Mouse (Mus musculus): ENCODE results near the gene Gm21083. TPM values are rescaled to one million over a fixed set of nuclear protein-coding genes. Genes with fewer than 3 reads are reported as not detected.
"Not testable (repeated sequence)": the region's sequence is repeated elsewhere in the genome, so short reads cannot be mapped to it uniquely, and the experiment has no call there.

Gm21083 gene
- total RNA-seq (2021) = not detected
- long read RNA-seq = 0 reads

DNA sequence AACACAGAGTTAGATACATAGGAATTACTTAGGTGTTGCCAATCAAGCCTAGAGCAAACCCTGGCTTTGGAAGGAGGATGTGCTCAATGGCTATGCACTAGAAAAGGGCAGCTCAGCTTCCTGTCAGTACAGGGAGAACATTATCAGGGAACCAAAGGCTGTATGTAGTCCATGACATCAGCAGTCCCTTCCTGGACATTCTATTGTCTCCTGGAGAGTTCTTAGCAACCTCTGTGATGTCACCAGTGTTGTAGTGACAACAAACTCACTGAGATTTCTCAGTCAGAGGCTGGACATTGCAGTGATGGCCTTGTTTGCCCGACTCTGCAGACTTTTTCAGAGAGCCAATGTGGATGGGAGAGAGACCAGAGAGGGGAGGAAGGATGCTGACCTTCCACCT lies at the start of gene Gm21083:
Gene Gm21083 (plus strand): TSS at position 301 of the 400 bp plus-strand sequence.
- DNase-seq (ENCODE audit: low spot score in 2 of 2) = not testable (repeated sequence)

DNA sequence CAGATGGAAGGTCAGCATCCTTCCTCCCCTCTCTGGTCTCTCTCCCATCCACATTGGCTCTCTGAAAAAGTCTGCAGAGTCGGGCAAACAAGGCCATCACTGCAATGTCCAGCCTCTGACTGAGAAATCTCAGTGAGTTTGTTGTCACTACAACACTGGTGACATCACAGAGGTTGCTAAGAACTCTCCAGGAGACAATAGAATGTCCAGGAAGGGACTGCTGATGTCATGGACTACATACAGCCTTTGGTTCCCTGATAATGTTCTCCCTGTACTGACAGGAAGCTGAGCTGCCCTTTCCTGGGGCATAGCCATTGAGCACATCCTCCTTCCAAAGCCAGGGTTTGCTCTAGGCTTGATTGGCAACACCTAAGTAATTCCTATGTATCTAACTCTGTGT lies 48.0 kb upstream of the Gm21083 start, which contains the start of gene Gm21190:
Gene Gm21190 (minus strand): TSS at position 101 of the 400 bp plus-strand sequence.
- DNase-seq (ENCODE audit: low spot score in 2 of 2) = not testable (repeated sequence)

DNA sequence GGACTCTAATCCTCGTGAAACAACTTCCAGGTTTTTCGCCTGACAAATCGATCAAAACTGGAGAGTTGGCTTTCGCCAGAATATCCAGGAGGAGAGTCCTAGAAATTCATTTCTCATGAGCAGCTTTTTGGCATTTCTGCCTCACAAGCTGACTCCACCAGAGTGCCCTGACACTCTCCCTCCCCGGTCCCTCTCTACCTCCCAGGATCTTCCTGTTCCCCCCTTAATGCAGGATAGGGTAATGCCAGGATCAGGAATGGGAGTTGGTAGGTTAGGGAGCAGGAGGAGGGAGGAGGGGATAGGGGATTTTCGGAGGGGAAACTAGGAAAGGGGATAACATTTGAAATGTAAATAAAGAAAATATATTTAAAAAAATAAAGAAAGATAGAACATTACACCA lies 28.5 kb upstream of the Gm21083 start:
- DNase-seq (ENCODE audit: low spot score in 2 of 2) = not testable (repeated sequence)

DNA sequence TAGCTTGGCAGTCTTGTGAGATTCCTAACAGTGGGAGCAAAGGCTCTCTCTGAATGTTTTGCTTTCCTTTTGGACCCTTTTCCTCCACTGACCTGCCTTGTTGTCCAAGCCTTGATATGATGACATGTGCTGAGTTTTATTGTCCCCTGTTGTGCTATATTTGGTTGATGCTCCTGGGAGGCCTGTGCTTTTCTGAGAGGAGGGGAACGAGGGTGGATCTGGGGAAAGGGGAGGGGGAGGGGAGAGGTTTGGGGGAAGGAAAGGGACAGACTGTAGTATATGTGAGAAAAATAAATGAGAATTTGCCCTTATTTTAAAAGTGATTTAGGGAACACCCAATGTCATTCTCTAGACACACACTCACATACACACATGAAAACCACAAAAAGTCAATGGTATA lies 28.0 kb upstream of the Gm21083 start:
- not testable (repeated sequence) for DNase-seq (ENCODE audit: low spot score in 2 of 2)

DNA sequence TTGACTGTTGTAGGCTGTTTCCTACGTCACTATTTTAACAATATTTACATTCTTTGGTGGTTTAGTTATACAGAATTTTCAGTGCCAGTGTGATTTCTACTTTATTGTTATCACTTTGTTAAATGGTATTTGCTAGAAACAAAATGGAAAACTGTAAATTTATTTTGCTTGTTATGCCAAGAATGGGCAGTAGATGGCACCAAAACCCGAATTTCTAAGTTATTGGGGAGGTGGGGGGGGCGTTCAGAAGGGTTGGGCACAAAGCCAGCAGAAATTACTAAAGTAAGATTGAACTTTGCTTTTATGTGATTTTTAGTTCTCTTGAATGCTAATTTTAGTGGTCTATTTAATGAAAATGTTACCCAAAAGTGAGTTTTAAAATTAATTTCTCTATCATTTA lies 27.5 kb upstream of the Gm21083 start:
- DNase-seq (ENCODE audit: low spot score in 2 of 2) = not testable (repeated sequence)

DNA sequence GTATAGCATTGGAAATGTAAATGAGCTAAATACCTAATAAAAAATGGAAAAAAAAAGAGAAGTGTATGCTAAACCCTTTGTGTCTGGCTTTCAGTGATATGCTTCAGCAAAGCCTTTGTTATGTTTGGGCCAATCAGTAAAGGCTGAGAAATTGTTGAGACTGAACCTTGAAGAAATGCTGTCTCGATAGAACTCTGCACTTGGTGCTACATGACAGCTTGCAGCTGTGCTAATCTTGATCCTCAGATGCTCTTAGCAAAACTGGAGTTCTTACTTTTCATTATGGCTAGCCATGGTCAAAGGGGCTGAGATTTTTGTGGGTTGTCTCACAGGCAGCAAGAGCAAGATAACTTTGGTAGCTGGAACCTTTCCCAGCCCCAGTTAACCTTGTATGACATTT lies 18.5 kb upstream of the Gm21083 start:
- DNase-seq (ENCODE audit: low spot score in 2 of 2) = not testable (repeated sequence)

DNA sequence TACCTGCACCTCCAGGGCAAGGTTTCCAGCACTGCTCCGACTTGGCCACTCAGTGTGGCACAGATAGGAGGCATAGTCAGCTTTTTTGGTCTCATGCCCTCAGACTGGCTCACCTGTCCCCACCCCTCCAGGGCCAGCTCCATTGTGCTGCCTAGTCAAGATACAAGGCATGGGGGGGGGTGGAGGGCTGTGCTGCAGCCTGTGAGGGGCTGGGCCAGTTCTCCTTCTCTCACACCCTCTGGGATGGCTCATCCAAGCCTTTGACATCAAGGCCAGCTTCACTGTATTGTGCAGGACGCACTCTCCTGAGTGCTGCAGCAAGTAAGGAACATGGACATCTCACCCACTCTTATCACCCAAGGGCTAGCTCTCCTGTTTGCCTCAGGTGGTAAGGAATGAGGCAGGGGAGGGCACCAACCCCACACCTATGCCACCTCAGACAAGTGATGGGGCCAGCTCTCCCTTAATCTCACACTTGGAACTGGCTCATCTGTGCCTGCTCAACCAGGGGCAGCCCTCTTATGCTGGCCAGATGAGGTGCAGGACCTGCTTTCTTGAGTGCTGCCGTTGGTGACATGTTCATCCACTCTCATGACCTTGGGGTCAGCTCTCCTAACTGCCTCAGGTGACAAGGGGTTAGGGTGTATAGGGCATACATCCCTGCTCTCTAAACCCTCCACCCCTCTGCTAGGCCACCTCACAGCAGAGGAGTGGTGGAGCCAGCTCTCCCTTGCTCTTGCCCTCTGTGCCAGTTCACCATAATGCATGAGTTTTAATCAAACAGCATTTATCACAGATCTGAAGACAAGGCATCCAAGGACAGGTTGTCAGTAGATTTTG lies 15.5 kb upstream of the Gm21083 start:
- DNase-seq (ENCODE audit: low spot score in 2 of 2) = not testable (repeated sequence)

DNA sequence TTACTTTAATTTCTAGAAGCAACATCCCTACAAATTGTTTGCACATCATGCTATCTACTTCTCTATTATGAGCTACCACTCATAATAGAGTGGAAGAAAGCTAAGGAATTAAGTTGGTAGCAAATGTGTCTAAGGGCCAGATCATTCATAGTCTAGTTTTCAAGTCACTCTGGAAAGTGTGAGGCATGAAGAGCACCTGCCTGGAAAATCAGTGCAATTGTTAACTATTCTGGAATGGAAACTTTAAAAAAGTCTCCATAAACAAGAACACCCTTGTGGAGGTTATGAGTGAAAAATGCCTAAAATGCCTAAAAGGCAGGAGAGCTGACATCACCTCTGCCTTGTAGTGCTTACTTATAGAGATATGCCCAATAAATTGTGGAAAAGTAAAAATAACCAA lies 3.4 kb upstream of the Gm21083 start:
- not testable (repeated sequence) for DNase-seq (ENCODE audit: low spot score in 2 of 2)

DNA sequence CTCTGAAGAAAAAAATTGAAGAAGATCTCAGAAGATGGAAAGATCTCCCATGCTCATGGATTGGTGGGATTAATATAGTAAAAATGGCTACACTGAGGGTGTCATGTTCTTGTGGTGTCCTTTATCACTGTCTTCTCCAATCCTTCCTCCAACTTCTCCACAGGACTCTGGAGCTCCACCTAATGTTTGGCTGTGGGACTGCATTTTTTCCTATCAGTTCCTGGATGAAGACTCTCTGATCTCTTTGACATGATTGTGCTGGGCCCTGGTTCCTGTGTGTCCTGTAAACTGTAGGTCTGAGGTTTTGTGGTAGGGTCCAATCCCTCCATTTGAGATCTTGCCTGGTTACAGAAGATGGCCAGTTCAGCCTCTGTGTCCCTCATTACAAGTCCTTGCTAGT lies 9.2 kb downstream of the Gm21083 start:
- DNase-seq (ENCODE audit: low spot score in 2 of 2) = peak in 1 of 2 experiments; percentile 15

DNA sequence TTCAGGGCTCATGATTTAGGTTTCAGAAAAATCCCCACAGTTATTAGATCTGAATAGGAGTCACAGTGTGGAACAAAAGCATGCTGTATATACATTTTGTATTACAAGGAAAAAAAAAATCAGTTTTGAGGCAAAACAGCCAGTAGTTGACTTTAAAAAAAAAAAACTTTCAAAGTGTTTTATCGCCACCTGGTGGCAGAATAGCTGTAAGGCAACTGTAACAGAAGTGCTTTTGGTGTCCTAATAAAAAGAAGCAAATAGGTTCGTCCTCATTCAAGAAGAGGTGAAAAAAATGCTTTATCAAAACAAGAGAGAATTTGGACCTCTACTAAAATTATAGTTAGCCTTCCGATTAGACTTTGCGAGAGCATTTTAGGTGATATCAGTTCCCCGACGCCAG lies 11.2 kb downstream of the Gm21083 start:
- DNase-seq (ENCODE audit: low spot score in 2 of 2) = peak; percentile 14 to 22

DNA sequence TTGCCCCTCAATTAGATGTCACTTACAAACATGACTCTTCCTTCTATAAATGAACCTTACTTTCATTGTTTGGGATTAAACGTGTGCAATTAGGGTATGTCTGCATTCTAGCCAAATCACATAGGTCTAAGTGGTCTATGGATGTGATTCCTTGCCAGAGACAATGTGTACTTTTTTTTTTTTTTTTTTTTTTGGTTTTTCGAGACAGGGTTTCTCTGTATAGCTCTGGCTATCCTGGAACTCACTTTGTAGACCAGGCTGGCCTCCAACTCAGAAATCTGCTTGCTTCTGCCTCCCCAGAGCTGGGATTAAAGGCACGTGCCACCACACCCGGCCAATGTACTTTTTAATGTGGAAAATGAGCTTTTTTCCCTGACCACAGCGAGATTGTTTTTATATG lies 13.5 kb downstream of the Gm21083 start:
- not testable (repeated sequence) for DNase-seq (ENCODE audit: low spot score in 2 of 2)

DNA sequence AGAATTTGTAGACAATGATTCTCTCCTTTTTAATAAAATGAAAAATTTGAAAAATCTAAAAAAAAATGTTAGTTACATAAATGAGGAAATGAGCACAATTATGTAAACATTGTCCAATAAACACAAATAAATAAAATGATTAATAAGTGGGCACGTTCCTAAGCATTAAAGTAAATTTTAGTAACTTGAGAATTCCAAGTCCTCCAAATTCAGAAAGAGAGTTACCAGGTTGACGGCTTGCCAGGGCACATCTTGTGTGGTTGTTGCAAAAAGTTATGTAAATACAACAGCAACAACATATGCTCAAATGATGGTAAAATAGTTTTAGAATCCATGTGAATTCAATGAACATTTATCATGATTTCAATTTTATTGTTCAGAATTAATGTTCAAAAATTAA lies 14.4 kb downstream of the Gm21083 start:
- not testable (repeated sequence) for DNase-seq (ENCODE audit: low spot score in 2 of 2)

DNA sequence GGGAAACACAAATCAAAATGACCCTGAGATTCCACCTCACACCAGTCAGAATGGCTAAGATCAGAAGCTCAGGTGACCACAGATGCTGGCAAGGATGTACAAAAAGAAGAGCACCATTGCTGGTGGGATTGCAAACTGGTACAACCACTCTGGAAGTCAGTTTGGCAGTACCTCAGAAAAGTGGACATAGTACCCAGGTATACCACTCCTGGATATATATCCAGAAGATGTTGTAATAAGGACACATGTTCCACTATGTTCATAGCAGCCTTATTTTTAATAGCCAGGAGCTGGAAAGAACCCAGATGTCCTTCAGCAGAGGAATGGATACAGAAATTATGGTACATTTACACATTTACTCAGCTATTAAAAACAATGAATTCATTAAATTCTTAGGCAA lies 21.7 kb downstream of the Gm21083 start:
- DNase-seq (ENCODE audit: low spot score in 2 of 2) = not testable (repeated sequence)

DNA sequence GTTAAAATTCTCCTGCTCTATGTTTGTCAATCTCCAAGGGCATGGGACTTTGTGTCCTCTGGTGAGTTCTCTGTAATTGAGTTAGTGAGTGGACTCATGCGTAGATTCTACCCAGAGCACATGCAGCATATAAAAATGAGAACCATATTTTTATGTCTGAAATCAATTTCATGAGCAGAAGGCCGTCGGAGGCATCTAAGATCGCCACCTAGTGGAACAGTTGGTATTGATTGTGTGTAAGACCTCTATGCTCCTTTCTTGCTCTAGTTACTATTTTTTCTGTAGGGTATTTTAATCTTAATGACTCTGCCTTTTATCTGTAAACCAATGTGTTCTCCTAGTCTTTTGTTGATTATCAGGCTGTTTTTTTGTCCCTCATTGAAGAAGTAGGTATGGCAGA lies 23.2 kb downstream of the Gm21083 start:
- peak in 1 of 2 experiments; percentile 14 for DNase-seq (ENCODE audit: low spot score in 2 of 2)

DNA sequence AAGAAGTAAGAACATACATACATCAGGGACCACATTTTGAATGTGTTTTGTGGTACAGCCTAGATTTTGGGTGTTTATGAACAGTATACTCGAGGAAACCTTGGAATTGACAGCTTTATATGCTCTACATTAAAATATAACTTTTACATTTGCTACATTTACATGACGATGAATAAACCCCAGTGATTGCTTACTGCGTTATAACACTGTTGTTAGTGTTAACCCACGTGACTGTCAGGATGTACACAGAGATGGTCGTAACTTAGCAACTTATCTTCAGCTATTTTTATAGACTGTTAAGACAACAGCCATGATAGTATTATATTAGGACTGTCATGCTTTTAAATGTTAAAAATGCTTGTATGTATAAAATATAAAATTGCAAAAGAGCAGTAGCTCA lies 24.3 kb downstream of the Gm21083 start:
- DNase-seq (ENCODE audit: low spot score in 2 of 2) = not testable (repeated sequence)

DNA sequence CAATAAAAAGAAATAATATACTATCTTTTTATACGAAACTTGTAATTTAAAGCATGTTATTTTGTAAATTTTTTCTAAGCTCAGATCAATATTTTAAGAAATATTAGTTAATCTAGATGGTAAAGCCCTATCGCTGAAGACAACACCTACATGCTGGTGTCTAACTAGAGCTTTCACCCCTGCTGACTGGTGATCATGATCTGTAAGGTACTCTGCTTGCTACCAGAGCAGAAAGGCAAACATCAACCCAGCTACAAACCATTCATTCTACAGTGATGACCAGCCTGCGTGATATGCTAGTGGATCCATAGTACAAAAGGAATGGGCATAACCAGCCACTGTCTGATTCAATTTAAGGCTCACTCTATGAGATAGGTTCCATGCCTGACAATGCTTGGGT lies 24.8 kb downstream of the Gm21083 start:
- DNase-seq (ENCODE audit: low spot score in 2 of 2) = not testable (repeated sequence)

DNA sequence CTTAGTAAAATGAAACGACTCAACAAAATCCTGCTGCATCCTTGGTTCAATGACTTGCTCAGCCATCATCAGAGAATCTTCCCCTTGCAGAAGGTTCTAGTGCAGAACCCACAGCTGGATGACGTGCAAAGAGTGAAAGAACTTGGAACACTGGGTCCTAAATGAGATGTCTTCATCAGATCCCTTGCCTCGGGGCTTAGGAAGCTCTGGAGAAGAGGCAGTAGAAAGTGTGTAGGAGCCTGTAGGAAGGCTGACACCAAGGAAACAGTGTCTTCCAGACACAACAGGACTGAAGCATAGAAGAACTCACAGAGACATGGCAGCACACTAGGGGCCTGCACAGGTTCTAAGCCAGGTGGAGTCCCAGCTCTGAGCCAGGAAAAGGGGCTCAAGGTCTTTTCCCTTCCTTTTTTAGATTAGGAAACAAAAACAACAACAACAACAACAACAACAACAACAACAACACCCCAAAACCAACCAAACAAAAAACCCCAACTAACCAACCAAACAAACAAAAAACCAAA lies 25.4 kb downstream of the Gm21083 start:
- DNase-seq (ENCODE audit: low spot score in 2 of 2) = not testable (repeated sequence)

DNA sequence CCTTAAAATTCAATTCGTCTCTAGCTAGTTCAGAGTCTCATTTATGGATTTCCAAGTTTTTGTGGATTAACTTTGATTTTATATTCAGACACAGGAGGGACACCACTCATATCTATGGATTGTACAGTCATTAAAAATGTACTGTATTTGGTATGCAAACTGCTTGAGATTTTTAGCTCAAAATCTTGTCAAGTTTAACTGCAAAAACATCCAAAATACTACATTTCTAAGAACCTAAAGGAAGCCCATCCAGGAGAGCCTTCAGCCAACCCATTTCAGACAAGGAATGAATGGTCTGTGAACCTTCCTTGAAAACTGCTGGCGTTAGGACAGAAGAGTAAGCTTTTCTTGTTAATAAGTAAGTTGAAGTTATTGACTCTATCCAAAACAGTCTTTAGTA lies 25.9 kb downstream of the Gm21083 start:
- not testable (repeated sequence) for DNase-seq (ENCODE audit: low spot score in 2 of 2)

DNA sequence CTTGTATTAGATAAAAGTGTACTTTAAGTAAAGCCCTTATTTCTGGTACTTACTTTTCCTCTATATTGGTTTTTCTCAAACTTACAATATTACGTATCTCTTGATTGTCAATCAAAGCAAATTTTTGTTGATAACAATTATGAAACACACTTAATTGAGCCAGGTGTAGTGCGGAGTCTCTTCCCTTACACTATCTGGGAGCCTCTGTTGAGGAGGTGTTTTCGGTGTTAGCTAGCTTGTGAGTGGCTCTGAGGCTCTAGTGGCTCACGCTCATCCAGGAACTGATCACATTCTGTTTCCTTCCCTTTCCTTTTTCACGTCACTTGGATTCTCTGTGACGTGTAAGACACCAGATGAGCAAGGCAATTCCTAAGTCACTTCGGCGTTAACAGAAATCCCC lies 26.5 kb downstream of the Gm21083 start:
- DNase-seq (ENCODE audit: low spot score in 2 of 2) = not testable (repeated sequence)

DNA sequence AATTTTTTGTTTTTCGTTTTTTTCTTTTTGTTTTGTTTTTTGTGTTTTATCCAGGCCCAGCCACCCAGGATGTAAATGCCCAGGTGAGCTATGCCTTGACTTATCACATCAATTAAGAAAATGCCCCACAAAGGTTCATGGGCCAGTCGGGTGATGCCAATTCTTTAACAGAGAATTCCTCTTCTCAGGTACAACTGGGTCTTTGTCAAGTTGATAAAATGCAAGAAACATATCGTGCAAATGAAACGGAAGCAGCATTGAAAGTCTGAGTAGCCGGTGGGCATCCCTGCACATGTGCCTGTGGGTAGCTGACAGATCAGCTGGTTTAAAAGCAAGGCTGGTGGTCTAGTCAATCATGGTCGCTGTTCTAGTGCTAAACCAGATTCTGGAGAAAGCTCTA lies 29.5 kb downstream of the Gm21083 start:
- DNase-seq (ENCODE audit: low spot score in 2 of 2) = peak in 1 of 2 experiments; percentile 17

DNA sequence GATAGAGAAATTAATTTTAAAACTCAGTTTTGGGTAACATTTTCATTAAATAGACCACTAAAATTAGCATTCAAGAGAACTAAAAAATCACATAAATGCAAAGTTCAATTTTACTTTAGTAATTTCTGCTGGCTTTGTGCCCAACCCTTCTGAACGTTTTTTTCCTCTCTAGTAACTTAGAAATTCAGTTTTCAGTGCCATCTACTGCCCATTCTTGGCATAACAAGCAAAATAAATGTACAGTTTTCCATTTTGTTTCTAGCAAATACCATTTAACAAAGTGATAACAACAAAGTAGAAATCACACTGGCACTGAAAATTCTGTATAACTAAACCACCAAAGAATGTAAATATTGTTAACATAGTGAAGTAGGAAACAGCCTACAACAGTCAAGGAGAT lies 33.6 kb downstream of the Gm21083 start:
- DNase-seq (ENCODE audit: low spot score in 2 of 2) = not testable (repeated sequence)

DNA sequence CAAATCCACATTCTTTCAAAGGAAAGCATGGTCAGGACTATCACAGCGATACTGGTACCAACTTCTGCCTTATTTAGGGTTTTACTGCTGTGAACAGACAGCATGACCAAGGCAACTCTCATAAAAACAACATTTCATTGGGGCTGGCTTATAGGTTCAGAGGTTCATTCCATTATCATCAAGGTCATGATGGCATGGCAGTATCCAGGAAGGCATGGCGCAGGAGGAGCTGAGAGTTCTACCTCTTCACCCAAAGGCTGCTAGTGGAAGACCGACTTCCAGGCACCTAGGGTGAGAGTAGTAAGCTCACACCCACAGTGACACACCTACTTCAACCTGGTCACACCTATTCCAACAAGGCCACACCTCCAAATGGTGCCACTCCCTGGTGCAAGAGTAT lies 39.1 kb downstream of the Gm21083 start:
- DNase-seq (ENCODE audit: low spot score in 2 of 2) = not testable (repeated sequence)

DNA sequence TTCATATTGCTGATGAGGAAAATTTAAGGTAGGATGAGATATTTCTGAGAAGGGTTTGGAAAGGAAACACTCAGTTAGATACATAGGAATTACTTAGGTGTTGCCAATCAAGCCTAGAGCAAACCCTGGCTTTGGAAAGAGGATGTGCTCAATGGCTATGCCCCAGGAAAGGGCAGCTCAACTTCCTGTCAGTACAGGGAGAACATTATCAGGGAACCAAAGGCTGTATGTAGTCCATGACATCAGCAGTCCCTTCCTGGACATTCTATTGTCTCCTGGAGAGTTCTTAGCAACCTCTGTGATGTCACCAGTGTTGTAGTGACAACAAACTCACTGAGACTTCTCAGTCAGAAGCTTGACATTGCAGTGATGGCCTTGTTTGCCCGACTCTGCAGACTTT lies 41.6 kb downstream of the Gm21083 start, which contains the start of gene Speer4d:
Gene Speer4d (plus strand): TSS at position 301 of the 400 bp plus-strand sequence.
- DNase-seq (ENCODE audit: low spot score in 2 of 2) = not testable (repeated sequence)
